Mouse (Mus musculus): ENCODE data around the gene Fam208b. TPM values are rescaled to one million over a fixed set of nuclear protein-coding genes. Genes with fewer than 3 reads are reported as not detected.
A peak's percentile ranks its signal among the peaks of the same experiment; 100 is the strongest.

Fam208b gene
- total and polyA plus RNA-seq, 3 experiments = 12.5 to 28.1 (median 26.4) TPM

- H3K9ac ChIP-seq (ENCODE audit: insufficient read depth, low read depth) = no peak overlapping the region
- TF ChIP-seq TCF12 (IDR thresholded peaks at IDR 0.05; ENCODE audit: low read depth, low read length) (no peak), BHLHE40 (IDR thresholded peaks at IDR 0.05; ENCODE audit: low read depth, low read length) (no peak), EP300 (IDR thresholded peaks at IDR 0.05; ENCODE audit: low read length) (no peak), ETS1 (conservative IDR thresholded peaks at IDR 0.05; ENCODE audit: low read depth, low read length) (no peak), USF2 (conservative IDR thresholded peaks at IDR 0.05; ENCODE audit: low read depth, low read length) (no peak), MXI1 (IDR thresholded peaks at IDR 0.05; ENCODE audit: low read depth, low read length) (no peak), POLR2A (IDR thresholded peaks at IDR 0.05; ENCODE audit: low read depth, low read length) (no peak), NRF1 (IDR thresholded peaks at IDR 0.05; ENCODE audit: low read depth, low read length) (no peak), JUND (conservative IDR thresholded peaks at IDR 0.05; ENCODE audit: low read depth, low read length) (no peak), NELFE (IDR thresholded peaks at IDR 0.05; ENCODE audit: low read depth, low read length) (no peak), GABPA (IDR thresholded peaks at IDR 0.05; ENCODE audit: insufficient replicate concordance, low read depth, low read length) (no peak), CTCF (conservative IDR thresholded peaks at IDR 0.05 in 1 of 2, IDR thresholded peaks at IDR 0.05 in 1 of 2; ENCODE audit: low read depth in 2 of 2, low read length in 2 of 2) (no peak), ZMIZ1 (IDR thresholded peaks at IDR 0.05; ENCODE audit: low read depth, low read length) (no peak), TBP (conservative IDR thresholded peaks at IDR 0.05; ENCODE audit: low read depth, low read length) (no peak), KAT2A (IDR thresholded peaks at IDR 0.05; ENCODE audit: insufficient replicate concordance, low read length) (no peak), ZKSCAN1 (IDR thresholded peaks at IDR 0.05; ENCODE audit: borderline replicate concordance, low read depth, low read length) (no peak), MAFK (IDR thresholded peaks at IDR 0.05; ENCODE audit: insufficient replicate concordance, low read length) (no peak)
- dilution Hi-C loops (cut with MboI; ENCODE audit: extremely low pct_ligation_motif_present, extremely low pct_unique_long_range_greater_than_20kb, low sequenced_read_pairs) (no loop called here), in situ Hi-C loops (cut with MboI; ENCODE audit: low pct_ligation_motif_present, low pct_unique_long_range_greater_than_20kb, low sequenced_read_pairs) (loop anchor here (25.0 kb wide), 1 partner anchor 118 kb away; no protein-coding TSS in a partner anchor)
- H3K27ac ChIP-seq (ENCODE audit: insufficient read depth, low read depth) = no peak overlapping the region
- 0 out of 2 replicates have a peak, but pooled peaks cover under 1% of the 10 kb centered on the region for H3K79me2 ChIP-seq (replicated peaks; ENCODE audit: control insufficient read depth, extremely low read depth, insufficient read depth, poor library complexity, severe bottlenecking)
- no peak for DNase-seq (ENCODE audit: extremely low read depth)
- H3K4me2 ChIP-seq (ENCODE audit: insufficient read depth, low read depth, poor library complexity, severe bottlenecking) = no peak overlapping the region
- H3K9me3 ChIP-seq (replicated peaks; ENCODE audit: low read length) = no peaks in the 10 kb centered on the region
- peaks cover 7 to 17% of the 10 kb centered on the region in 2 experiments for H3K4me1 ChIP-seq (ENCODE audit: control insufficient read depth in 1 of 2, insufficient read depth in 2 of 2)
- H3K27me3 ChIP-seq (replicated peaks) = no peaks in the 10 kb centered on the region
- H3K4me3 ChIP-seq (replicated peaks in 1 of 3; ENCODE audit: low read depth in 2 of 3, low read length in 2 of 3, poor library complexity in 1 of 3) = no peak overlapping the region
- no peaks in the 10 kb centered on the region for H3K36me3 ChIP-seq (replicated peaks in 1 of 2; ENCODE audit: control insufficient read depth in 1 of 2, insufficient read depth in 1 of 2, low read length in 1 of 2)
Measured at GRCm38 (mm10) chr13:3530451-3530850, 80.5 kb downstream of the Fam208b start.

- Histone ChIP-seq H3K27me3 (replicated peaks) (no peaks in the 10 kb centered on the region), H3K4me3 (replicated peaks in 1 of 3; ENCODE audit: low read depth in 2 of 3, low read length in 2 of 3, poor library complexity in 1 of 3) (peak overlapping the region in 2 of 3 experiments; percentile 29 to 41), H3K36me3 (replicated peaks in 1 of 2; ENCODE audit: control insufficient read depth in 1 of 2, insufficient read depth in 1 of 2, low read length in 1 of 2) (no peaks in the 10 kb centered on the region), H3K9me3 (replicated peaks; ENCODE audit: low read length) (no peaks in the 10 kb centered on the region), H3K4me2 (ENCODE audit: insufficient read depth, low read depth, poor library complexity, severe bottlenecking) (peak overlapping the region; percentile 79), H3K27ac (ENCODE audit: insufficient read depth, low read depth) (peak overlapping the region; percentile 71), H3K79me2 (replicated peaks; ENCODE audit: control insufficient read depth, extremely low read depth, insufficient read depth, poor library complexity, severe bottlenecking) (0 out of 2 replicates have a peak, but pooled peaks cover 2% of the 10 kb centered on the region), H3K9ac (ENCODE audit: insufficient read depth, low read depth) (peak overlapping the region; percentile 70), H3K4me1 (ENCODE audit: control insufficient read depth in 1 of 2, insufficient read depth in 2 of 2) (peaks cover 12 to 31% of the 10 kb centered on the region in 2 experiments)
- in situ Hi-C loops (cut with MboI; ENCODE audit: low pct_ligation_motif_present, low pct_unique_long_range_greater_than_20kb, low sequenced_read_pairs) = loop anchor here (25.0 kb wide), 1 partner anchor 114 kb away; no protein-coding TSS in a partner anchor
- DNase-seq (ENCODE audit: extremely low read depth) = peak; percentile 95
- dilution Hi-C loops (cut with MboI; ENCODE audit: extremely low pct_ligation_motif_present, extremely low pct_unique_long_range_greater_than_20kb, low sequenced_read_pairs) = no loop called here
- no peak for TF ChIP-seq KAT2A (IDR thresholded peaks at IDR 0.05; ENCODE audit: insufficient replicate concordance, low read length)
- peak; percentile 61; the same call in 1 of the 2 replicates for TF ChIP-seq ZMIZ1 (IDR thresholded peaks at IDR 0.05; ENCODE audit: low read depth, low read length)
- TF ChIP-seq MEF2A (IDR thresholded peaks at IDR 0.05; ENCODE audit: borderline replicate concordance, low read depth, low read length) = peak; percentile 74
- TF ChIP-seq RCOR1 (conservative IDR thresholded peaks at IDR 0.05; ENCODE audit: low read depth, low read length) = 0 out of 2 replicates have a peak, but pooled peaks have one; percentile 54
- TF ChIP-seq NRF1 (IDR thresholded peaks at IDR 0.05; ENCODE audit: low read depth, low read length) = peak; percentile 41; the same call in 1 of the 2 replicates
- no peak for TF ChIP-seq E2F4 (IDR thresholded peaks at IDR 0.05; ENCODE audit: insufficient replicate concordance, low read depth, low read length)
- no peak for TF ChIP-seq CTCF (conservative IDR thresholded peaks at IDR 0.05 in 1 of 2, IDR thresholded peaks at IDR 0.05 in 1 of 2; ENCODE audit: low read depth in 2 of 2, low read length in 2 of 2)
- peak; percentile 71; the same call in 1 of the 2 replicates for TF ChIP-seq TBP (conservative IDR thresholded peaks at IDR 0.05; ENCODE audit: low read depth, low read length)
- no peak for TF ChIP-seq ZKSCAN1 (IDR thresholded peaks at IDR 0.05; ENCODE audit: borderline replicate concordance, low read depth, low read length)
- peak; percentile 96 for TF ChIP-seq EP300 (IDR thresholded peaks at IDR 0.05; ENCODE audit: low read length)
- no peak for TF ChIP-seq MAFK (IDR thresholded peaks at IDR 0.05; ENCODE audit: insufficient replicate concordance, low read length)
- no peak; the same call in 1 of the 2 replicates for TF ChIP-seq POLR2A (IDR thresholded peaks at IDR 0.05; ENCODE audit: low read depth, low read length)
- TF ChIP-seq JUND (conservative IDR thresholded peaks at IDR 0.05; ENCODE audit: low read depth, low read length) = peak; percentile 56; the same call in 1 of the 2 replicates
- TF ChIP-seq ELF1 (IDR thresholded peaks at IDR 0.05; ENCODE audit: low read depth, low read length) = peak; percentile 79
- TF ChIP-seq HCFC1 (IDR thresholded peaks at IDR 0.05; ENCODE audit: low read depth, low read length) = peak; percentile 36; the same call in 1 of the 2 replicates
- no peak for TF ChIP-seq ZC3H11A (IDR thresholded peaks at IDR 0.05; ENCODE audit: low read depth, low read length)
- no peak for TF ChIP-seq POLR2AphosphoS2 (IDR thresholded peaks at IDR 0.05; ENCODE audit: low read depth, low read length)
- TF ChIP-seq SIN3A (IDR thresholded peaks at IDR 0.05; ENCODE audit: low read length) = peak; percentile 81
- TF ChIP-seq UBTF (IDR thresholded peaks at IDR 0.05; ENCODE audit: low read depth, low read length) = no peak
- no peak for TF ChIP-seq SMC3 (IDR thresholded peaks at IDR 0.05; ENCODE audit: low read depth, low read length)
- no peak for TF ChIP-seq USF2 (conservative IDR thresholded peaks at IDR 0.05; ENCODE audit: low read depth, low read length)
- TF ChIP-seq CHD2 (IDR thresholded peaks at IDR 0.05; ENCODE audit: low read length) = no peak; the same call in 1 of the 2 replicates
- TF ChIP-seq GABPA (IDR thresholded peaks at IDR 0.05; ENCODE audit: insufficient replicate concordance, low read depth, low read length) = no peak
- peak; percentile 49; the same call in 1 of the 2 replicates for TF ChIP-seq BHLHE40 (IDR thresholded peaks at IDR 0.05; ENCODE audit: low read depth, low read length)
Measured at GRCm38 (mm10) chr13:3526328-3526727, 84.6 kb downstream of the Fam208b start.

Measured in CH12.LX (cell line).